Mouse (Mus musculus): ENCODE measurements around the gene Gm9268.
"Not testable (repeated sequence)": the region's sequence is repeated elsewhere in the genome, so short reads cannot be mapped to it uniquely, and the experiment has no call there.

Gene Gm9268

GRCm38 (mm10) chr7:43018465-43018864 is at the start of gene Gm9268:
Gm9268 (plus strand) TSS chr7:43018765.
- not testable (repeated sequence) for DNase-seq (ENCODE audit: low read depth, low spot score)

DNA sequence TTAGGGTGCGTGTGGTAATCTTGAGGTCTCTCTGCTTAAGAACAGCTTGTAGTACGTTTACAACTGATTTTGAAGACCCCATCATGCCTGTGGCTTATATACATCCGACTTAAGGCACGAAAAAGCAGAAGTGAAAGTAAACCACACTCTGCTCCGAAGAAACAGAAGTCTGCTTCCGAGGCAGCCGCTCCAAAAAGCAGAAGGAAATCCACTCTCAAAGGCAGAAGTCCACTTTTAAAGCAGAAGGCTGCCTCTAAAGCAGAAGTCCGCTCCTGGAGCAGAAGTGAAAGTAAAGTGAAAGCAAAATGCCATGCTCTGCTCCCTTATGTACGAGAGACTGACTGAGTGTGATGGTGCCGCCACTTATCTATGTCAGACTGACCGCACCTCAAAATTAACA is 38.5 kb upstream of the Gm9268 start:
- DNase-seq (ENCODE audit: low read depth, low spot score) = peak; percentile 5

DNA sequence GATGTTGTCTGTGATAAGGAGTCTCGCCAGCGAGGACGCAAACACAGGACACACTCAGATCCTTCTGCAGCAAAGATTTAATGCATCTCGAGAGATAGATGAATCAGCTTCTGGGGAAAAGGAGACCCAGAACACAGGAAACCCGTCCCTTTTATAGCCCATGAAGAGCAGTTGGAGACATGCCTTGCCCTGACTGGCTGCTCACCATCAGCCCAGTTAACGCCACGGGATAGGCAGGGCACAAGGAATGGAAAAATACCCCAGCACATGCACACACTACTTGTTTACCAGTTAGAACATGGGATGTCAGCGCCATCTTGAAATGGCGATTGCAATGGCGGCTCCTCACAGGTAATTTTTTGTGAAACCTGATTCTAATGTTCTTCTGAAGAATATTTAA is 37.8 kb upstream of the Gm9268 start:
- DNase-seq (ENCODE audit: low read depth, low spot score) = no peak

DNA sequence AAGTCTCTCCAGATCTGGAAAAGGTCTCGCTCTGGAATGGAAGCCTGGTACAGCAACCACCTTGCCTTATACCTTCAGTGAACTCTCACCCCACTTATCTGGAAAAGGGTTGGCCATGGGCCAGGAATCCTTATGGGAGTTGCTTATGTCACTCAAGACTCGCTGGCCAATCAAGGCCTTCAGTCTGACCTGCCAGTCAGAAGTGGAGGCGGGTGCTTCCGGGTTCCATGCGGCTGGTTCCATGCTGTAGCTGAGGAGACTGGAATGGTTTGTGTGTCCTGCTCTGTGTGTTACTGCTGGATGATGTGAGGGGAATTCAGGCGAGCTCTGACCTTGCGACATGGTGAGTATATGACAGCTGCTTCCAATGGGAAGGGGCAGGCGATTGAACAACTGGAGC is 59.3 kb downstream of the Gm9268 start:
- DNase-seq (ENCODE audit: low read depth, low spot score) = no peak
